Mouse (Mus musculus): ENCODE measurements around the gene Tmem150c.

Tmem150c gene

DNA sequence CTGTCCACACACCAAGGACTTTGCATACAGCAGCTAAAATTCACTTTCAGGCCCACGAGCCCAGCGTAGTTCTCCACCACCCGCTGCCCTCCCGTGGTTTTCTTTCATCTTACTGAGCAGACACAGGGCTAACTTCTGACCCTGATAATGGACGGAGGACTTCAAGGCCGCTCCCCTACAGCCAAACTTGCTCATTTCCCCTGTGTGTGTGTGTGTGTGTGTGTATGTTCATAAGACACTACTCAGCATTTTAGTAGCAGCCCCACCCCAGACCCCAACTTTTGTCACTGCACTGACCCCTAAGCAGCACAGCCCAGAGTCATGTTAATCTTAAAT, at the start of gene Tmem150c:
Gene Tmem150c (minus strand): TSS at position 171 of the 336 bp plus-strand sequence.
- no peak for DNase-seq (ENCODE audit: low read depth in 1 of 2, low spot score in 2 of 2)

DNA sequence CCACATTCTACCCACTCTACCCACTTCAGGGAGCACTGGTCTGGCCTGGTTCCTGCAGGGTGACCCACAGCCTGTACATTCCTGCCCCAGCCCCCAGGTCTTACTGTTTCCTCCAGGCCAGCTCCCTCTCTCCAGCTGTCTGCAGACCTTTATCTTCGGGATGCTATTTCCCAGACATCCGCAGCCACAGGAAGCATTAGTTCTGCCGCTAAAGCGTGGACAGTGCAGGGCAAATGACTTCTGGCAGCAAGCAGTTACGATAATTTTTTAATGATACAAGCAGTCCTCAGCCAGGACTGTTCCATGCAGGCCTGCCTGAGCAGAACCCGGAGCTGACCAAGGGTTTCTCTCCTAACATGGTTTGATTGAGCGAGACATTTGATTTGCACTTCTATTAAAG, 49.5 kb upstream of the Tmem150c start:
- DNase-seq (ENCODE audit: low read depth in 1 of 2, low spot score in 2 of 2) = no peak

- DNase-seq (ENCODE audit: low read depth in 1 of 2, low spot score in 2 of 2) = no peak
These were observed 47.1 kb upstream of the Tmem150c start for GRCm38 (mm10) chr5:100206675-100207074.

GRCm38 (mm10) chr5:100205519-100206189, 46.0 kb upstream of the Tmem150c start:
- no peak for DNase-seq (ENCODE audit: low read depth in 1 of 2, low spot score in 2 of 2)

DNA sequence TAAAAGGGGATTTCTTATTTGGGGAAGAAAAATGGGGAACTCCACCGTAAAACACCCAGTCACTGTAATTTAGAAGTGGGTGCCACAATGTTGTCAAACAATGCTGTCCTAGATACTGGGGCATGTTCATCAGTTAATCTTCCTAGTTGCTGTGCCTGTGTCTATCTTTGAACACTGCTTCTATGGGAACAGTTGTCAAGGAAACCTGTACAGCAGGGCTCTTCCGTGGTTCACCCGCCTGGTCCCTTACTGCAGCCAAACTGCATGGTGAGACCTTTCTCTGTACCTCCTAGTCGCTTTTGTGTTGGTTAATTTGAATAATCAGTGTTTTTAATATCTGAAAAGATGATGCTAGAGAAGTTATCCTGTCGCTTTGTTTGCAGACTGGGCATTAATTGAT, 41.2 kb upstream of the Tmem150c start:
- no peak for DNase-seq (ENCODE audit: low read depth in 1 of 2, low spot score in 2 of 2)

DNA sequence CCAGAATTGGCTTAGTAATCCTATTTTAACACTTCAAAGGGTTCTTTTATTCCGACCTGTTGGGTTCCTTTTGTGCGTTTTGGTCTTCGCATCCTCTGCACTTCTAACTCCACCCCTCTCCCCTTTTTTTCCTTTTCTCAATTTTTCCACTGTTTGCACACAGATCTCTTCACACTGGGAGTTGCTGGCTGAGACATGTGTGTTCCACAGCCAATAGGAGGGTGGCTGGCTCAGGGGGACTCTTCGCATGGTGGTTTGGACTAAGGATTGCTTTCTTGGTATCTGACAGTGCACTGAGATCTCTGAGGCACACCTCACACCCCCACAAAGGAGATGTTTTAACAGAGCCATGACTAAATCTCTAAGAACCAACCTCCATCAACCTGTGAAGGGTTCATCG, 40.7 kb upstream of the Tmem150c start:
- DNase-seq (ENCODE audit: low read depth in 1 of 2, low spot score in 2 of 2) = no peak

DNA sequence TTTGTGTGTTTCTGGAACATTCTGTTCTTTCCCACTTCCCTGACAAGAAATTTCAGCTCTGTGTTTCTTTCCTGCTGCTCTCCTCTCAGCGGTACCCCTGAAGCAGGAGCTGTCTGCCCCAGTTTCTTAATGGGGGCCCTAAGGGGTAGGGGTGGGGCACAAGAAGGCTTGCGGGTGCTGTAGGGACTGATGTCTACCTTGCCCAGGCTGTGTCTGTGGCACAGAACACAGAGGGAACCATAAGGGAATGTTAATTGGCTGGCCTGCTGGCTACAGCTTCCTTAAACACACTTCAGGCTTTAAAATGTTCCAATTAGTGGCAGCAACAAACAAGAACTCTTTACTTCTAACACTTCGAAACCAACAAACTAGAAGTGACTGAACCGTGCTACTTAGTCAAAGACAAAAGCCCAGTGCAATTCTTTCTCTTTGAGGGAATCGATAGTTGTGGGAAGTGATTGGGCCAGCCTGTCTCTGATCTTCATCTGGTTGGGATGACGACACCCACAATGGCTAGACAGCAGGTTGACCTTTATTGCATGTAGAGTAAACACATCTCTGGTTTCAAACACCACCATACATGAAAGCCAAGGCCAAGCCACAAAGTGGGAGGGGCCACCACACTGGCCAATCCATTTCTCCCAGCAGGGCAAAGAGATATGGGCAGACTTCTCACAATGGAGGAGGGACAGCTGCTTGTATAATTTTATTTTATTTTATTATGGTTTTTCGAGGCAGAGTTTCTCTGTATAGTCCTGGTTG, 39.7 kb upstream of the Tmem150c start:
- DNase-seq (ENCODE audit: low read depth in 1 of 2, low spot score in 2 of 2) = no peak

- DNase-seq (ENCODE audit: low read depth in 1 of 2, low spot score in 2 of 2) = no peak
These were observed 37.9 kb upstream of the Tmem150c start for GRCm38 (mm10) chr5:100197476-100197875.

- DNase-seq (ENCODE audit: low read depth in 1 of 2, low spot score in 2 of 2) = no peak
These were observed 37.3 kb upstream of the Tmem150c start for GRCm38 (mm10) chr5:100196854-100197431.

- DNase-seq (ENCODE audit: low read depth in 1 of 2, low spot score in 2 of 2) = no peak
These were observed 36.8 kb upstream of the Tmem150c start for GRCm38 (mm10) chr5:100196397-100196796.

DNA sequence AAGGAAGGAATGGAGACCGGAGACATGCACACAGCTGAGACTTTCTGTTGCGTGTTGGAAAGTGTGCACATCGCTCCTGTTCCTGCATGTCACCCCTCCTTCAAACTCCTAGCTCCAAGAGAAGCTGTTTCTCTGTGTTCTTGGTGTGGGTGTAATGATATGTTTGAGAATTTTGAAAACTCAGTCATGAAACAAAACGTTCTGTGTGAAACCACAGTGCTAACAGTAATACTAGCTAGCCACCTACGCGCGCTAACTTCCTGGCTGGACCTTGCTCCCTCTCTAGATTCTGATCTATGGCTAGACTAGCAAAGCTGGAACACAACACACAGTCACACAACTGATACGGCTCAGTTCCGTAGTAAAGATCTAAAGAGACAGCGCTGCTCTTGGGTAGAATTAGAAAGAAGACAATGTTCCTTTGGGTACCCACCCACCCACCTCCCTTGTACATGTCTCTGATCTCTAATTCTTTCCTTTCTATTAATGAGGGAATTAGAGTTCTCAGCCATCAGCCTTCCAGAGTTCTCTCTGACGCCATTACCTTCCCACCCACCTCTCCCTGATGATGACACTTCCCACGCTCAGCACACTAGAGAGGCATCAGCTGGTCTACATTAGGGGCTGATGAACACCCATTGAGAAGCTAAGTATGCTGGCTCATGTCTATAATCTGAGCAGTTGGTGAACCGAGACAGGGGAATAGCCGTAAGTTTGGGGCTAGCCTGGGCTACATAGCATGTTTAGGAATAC, 32.0 kb upstream of the Tmem150c start:
- no peak for DNase-seq (ENCODE audit: low read depth in 1 of 2, low spot score in 2 of 2)

- DNase-seq (ENCODE audit: low read depth in 1 of 2, low spot score in 2 of 2) = no peak
These were observed 27.7 kb upstream of the Tmem150c start for GRCm38 (mm10) chr5:100187035-100187901.

- no peak for DNase-seq (ENCODE audit: low read depth in 1 of 2, low spot score in 2 of 2)
These were observed 27.0 kb upstream of the Tmem150c start for GRCm38 (mm10) chr5:100186618-100187017.

GRCm38 (mm10) chr5:100185895-100186294, 26.3 kb upstream of the Tmem150c start:
- no peak for DNase-seq (ENCODE audit: low read depth in 1 of 2, low spot score in 2 of 2)

DNA sequence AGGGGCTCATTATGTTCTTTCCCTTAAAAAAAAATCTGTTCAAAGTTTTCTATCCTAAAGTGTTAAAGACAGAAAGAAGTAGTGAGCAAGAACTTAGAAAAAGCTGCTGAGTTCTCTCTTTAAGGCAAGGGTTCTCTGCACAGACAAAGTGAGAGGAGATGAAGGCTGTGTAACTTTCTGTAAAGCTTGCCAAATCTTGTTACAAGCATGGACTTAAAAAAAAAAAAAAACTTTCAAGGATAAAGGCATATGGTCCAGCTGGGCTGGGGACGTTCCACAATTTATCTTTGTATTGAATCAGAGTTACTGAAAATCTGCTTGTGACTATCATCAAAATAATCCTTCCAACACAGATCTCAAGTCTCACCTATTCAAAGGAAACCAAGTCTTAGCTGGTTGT, 21.4 kb upstream of the Tmem150c start:
- DNase-seq (ENCODE audit: low read depth in 1 of 2, low spot score in 2 of 2) = no peak

GRCm38 (mm10) chr5:100178781-100179165, 19.2 kb upstream of the Tmem150c start:
- DNase-seq (ENCODE audit: low read depth in 1 of 2, low spot score in 2 of 2) = no peak

DNA sequence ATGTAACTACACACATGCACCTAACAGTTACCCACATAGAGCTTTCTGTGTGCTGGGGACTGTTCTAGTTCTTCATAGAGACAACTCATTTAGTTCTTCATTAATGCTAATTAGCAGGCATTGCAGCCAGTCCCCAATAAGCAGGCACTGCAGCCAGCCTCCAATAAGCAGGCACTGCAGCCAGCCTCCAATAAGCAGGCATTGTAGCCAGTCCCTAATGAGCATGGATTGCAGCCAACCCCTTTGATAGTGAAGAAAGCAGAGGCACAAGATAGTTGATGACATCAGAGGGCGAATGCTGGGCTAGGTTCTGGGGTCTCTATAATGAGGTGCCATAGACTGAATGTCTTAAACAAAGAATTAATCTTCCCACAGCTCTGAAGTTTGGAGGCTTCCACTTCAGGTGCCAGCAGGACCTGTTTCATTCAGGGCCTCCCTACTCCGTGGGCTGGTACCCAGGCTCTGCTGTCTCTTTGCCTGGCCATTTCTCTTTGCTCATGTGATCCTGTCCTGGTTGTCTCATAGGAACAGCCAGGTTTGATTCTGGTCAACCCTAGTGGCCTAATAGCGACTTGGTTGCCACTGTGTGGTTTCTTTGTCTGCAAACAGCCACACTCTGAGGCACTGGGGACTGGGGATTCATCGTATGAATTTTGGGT, 18.6 kb upstream of the Tmem150c start:
- DNase-seq (ENCODE audit: low read depth in 1 of 2, low spot score in 2 of 2) = no peak

- no peak for DNase-seq (ENCODE audit: low read depth in 1 of 2, low spot score in 2 of 2)
These were observed 17.9 kb upstream of the Tmem150c start for GRCm38 (mm10) chr5:100177547-100177946.

GRCm38 (mm10) chr5:100176096-100176495, 16.5 kb upstream of the Tmem150c start:
- DNase-seq (ENCODE audit: low read depth in 1 of 2, low spot score in 2 of 2) = no peak

- DNase-seq (ENCODE audit: low read depth in 1 of 2, low spot score in 2 of 2) = no peak
These were observed 16.0 kb upstream of the Tmem150c start for GRCm38 (mm10) chr5:100175582-100175981.

All from monocyte, adult 2 months (primary cell).